Mouse (Mus musculus) lung, postnatal 4 days (tissue): ENCODE data around the gene Htatsf1.
A peak's percentile ranks its signal among the peaks of the same experiment; 100 is the strongest.

Source experiments
- DNase-seq, 2 experiments: peaks; one replicate each; pipeline ENCODE4 v3.0.0; 2021

The Htatsf1 gene

GRCm38 (mm10) chrX:57053174-57053992 is at the start of gene Htatsf1:
Gene Htatsf1, plus strand, starts transcription at chrX:57053583.
- DNase-seq, result peak; percentile 86 to 90

- DNase-seq, result no peak
These were observed 40.5 kb upstream of the Htatsf1 start for GRCm38 (mm10) chrX:57012891-57013290.

- DNase-seq, result no peak
These were observed 10.6 kb upstream of the Htatsf1 start, which contains the start of gene Brs3 for GRCm38 (mm10) chrX:57042774-57043173. Gene Brs3, plus strand, starts transcription at chrX:57043074.

GRCm38 (mm10) chrX:57043869-57044268 is 9.5 kb upstream of the Htatsf1 start:
- DNase-seq, result no peak

GRCm38 (mm10) chrX:57052848-57053173 is 572 bp upstream of the Htatsf1 start:
- DNase-seq, result no peak

- no peak for DNase-seq
These were observed 606 bp downstream of the Htatsf1 start for GRCm38 (mm10) chrX:57053993-57054385.

- peak; percentile 15 to 43 for DNase-seq
These were observed 28.1 kb downstream of the Htatsf1 start for GRCm38 (mm10) chrX:57081496-57081895.

- no peak for DNase-seq
These were observed 34.4 kb downstream of the Htatsf1 start, which contains the start of gene Vgll1 for GRCm38 (mm10) chrX:57087806-57088205. Gene Vgll1, plus strand, starts transcription at chrX:57088106.

GRCm38 (mm10) chrX:57103415-57103814 is 50.0 kb downstream of the Htatsf1 start:
- DNase-seq, result no peak

- no peak for DNase-seq
These were observed 53.6 kb downstream of the Htatsf1 start for GRCm38 (mm10) chrX:57106956-57107355.
